Comparison of ENCODE assay signal across 12 mouse cellular contexts in the genomic region with DNA sequence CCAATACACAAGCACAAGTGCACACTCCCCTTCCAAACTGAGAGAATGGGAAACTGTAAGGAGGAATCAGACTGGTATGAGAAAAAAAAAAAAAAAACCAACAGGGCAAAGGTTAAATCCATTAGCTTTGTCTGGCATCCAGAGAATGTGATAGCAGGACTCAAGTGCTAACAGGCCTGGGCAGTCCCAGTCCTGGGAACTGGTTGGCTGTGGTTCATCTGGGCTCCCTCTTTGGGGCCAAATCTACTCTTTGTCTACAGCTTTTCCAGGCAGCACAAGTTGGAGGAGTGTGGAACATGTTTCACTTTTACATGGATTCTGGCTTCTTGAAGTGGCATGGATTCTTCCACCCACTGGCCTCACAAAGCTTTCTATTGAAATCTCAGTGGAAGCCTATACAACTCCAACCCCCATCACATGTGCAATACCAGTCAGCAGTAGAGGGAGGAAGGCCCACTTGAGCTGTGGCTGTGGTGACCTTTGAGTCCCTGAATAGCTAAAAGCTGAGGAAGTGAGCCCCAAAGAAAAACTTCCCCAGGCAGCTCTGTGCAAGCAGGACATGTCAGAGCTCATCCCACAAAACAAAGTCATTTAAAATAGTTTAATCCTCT. TPM values are rescaled to one million over a fixed set of nuclear protein-coding genes. Genes with fewer than 3 reads are reported as not detected.
DNase-seq lines count a peak whose midpoint lies in the region; ATAC-seq and TF ChIP-seq lines count a peak whose summit lies in the region.
"Had no signal": no experiment of that assay in that cellular context is flagged by ENCODE, and none has a peak within 500 bp of the region (broad histone marks: within the 10 kb centered on the region; RNA-seq: fewer than 3 reads in every experiment).

No protein-coding gene starts in this region.

- H3K9me3 ChIP-seq in heart, postnatal 0 days (replicated peaks; ENCODE audit: control insufficient read depth, low read length), result no peaks in the 10 kb centered on the region
- no peaks in the 10 kb centered on the region for H3K9me3 ChIP-seq in hindbrain, embryonic 13.5 days

- no peaks in the 10 kb centered on the region for H3K27me3 ChIP-seq in heart, adult 2 months (ENCODE audit: control insufficient read depth, insufficient read depth, low read length)
- H3K27me3 ChIP-seq in heart, postnatal 0 days (ENCODE audit: control insufficient read depth, insufficient read depth, low read length), result no peaks in the 10 kb centered on the region
- H3K27me3 ChIP-seq in hindbrain, embryonic 13.5 days, result no peaks in the 10 kb centered on the region
- H3K27me3 ChIP-seq: megakaryocyte, embryonic 14.5 days had no signal

- H3K79me2 ChIP-seq in heart, adult 2 months (replicated peaks; ENCODE audit: control insufficient read depth, insufficient read depth, low read length), result no peaks in the 10 kb centered on the region

- no peak for TF ChIP-seq EP300 in heart, adult 2 months (IDR thresholded peaks at IDR 0.05; ENCODE audit: insufficient read depth, low read depth, low read length)
- no peak; the same call in 1 of the 2 replicates for TF ChIP-seq EP300 in heart, postnatal 0 days (IDR thresholded peaks at IDR 0.05; ENCODE audit: low read depth)

- H3K4me3 ChIP-seq in heart, adult 2 months, result no peak overlapping the region
- no peak overlapping the region for H3K4me3 ChIP-seq in heart, postnatal 0 days (ENCODE audit: low read depth, low read length)
- H3K4me3 ChIP-seq in hindbrain, embryonic 13.5 days, result no peak overlapping the region
- H3K4me3 ChIP-seq: megakaryocyte, embryonic 14.5 days had no signal

- 0 out of 2 replicates have a peak, but pooled peaks cover 1% of the 10 kb centered on the region for H3K4me1 ChIP-seq in heart, adult 2 months (ENCODE audit: control insufficient read depth, insufficient read depth, low read length)
- H3K4me1 ChIP-seq in heart, postnatal 0 days (ENCODE audit: control insufficient read depth, insufficient read depth), result peaks cover 13% of the 10 kb centered on the region; the same call in 1 of the 2 replicates
- H3K4me1 ChIP-seq in hindbrain, embryonic 13.5 days (replicated peaks), result no peaks in the 10 kb centered on the region

- no peak for TF ChIP-seq POLR2A in heart, adult 2 months (IDR thresholded peaks at IDR 0.05; ENCODE audit: insufficient read depth, low read depth, low read length)

- intact Hi-C loops in heart, adult 2 months (cut with DNase I), result no loop called here
- intact Hi-C loops in heart, postnatal 25 days (cut with DNase I), result no loop called here

- no peak for DNase-seq in heart, adult 2 months
- no peak for DNase-seq in heart, postnatal 25 days (ENCODE audit: low spot score)
- DNase-seq in embryo, embryonic 11 days, result peak; percentile 50
- DNase-seq in heart, postnatal 0 days (ENCODE audit: low spot score), result peak; percentile 67
- DNase-seq in lung, postnatal 10 days, result peak; percentile 39
- no peak for DNase-seq in adrenal gland, postnatal 4 days (ENCODE audit: low spot score in 2 of 2)
- DNase-seq in right cerebral cortex, postnatal 36 days (ENCODE audit: low spot score in 2 of 2), result no peak
- DNase-seq: cerebellum, postnatal 25 days had no signal

- peaks cover 2% of the 10 kb centered on the region for H3K36me3 ChIP-seq in heart, adult 2 months (ENCODE audit: control insufficient read depth, insufficient read depth, low read length)
- no peaks in the 10 kb centered on the region for H3K36me3 ChIP-seq in heart, postnatal 0 days (replicated peaks; ENCODE audit: control insufficient read depth, insufficient read depth, low read length)
- H3K36me3 ChIP-seq in hindbrain, embryonic 13.5 days, result no peaks in the 10 kb centered on the region

- TF ChIP-seq CTCF in heart, adult 2 months (IDR thresholded peaks at IDR 0.05), result no peak
- no peak for TF ChIP-seq CTCF in heart, postnatal 0 days (IDR thresholded peaks at IDR 0.05; ENCODE audit: low read depth)

- no peak overlapping the region for H3K4me2 ChIP-seq in heart, postnatal 0 days (ENCODE audit: low read depth, low read length)
- H3K4me2 ChIP-seq in hindbrain, embryonic 13.5 days, result no peak overlapping the region

- peak; percentile 95 for ATAC-seq in heart, postnatal 0 days (ENCODE audit: insufficient read depth, low read depth)
- no peak for ATAC-seq in hindbrain, embryonic 13.5 days (ENCODE audit: low FRiP score)
- ATAC-seq: activated CD4-positive, CD25-positive, alpha-beta regulatory T cell, adult 4 months; hindbrain, postnatal 0 days had no signal

- H3K27ac ChIP-seq in heart, adult 2 months, result peak overlapping the region; percentile 70
- H3K27ac ChIP-seq in heart, postnatal 0 days (ENCODE audit: low read depth), result peak overlapping the region; percentile 91
- no peak overlapping the region for H3K27ac ChIP-seq in hindbrain, embryonic 13.5 days
- H3K27ac ChIP-seq: hindbrain, postnatal 0 days had no signal

- no peak overlapping the region for H3K9ac ChIP-seq in heart, adult 2 months (ENCODE audit: low read depth, low read length)
- H3K9ac ChIP-seq in heart, postnatal 0 days (replicated peaks; ENCODE audit: low read depth, low read length), result no peak overlapping the region
- H3K9ac ChIP-seq in hindbrain, embryonic 13.5 days, result no peak overlapping the region

RNA-seq across cellular contexts. Expression of a gene that starts 14.9 kb away (rescaled TPM):
- total RNA-seq in heart, adult 2 months (2021), result 1 to 10 TPM; 2.0 to 3.5 TPM
- polyA plus RNA-seq in heart, adult 2 months (2012; rRNA removed), result 0.18 TPM in 1 of 2 replicates, not detected in the other
- total RNA-seq in heart, postnatal 25 days (2021), result 1 to 10 TPM in 1 of 2 experiments, under 1 TPM in 1; 0.84 to 2.3 TPM
- not detected in 2 replicates for total RNA-seq in heart, postnatal 0 days (2014; rRNA removed; ENCODE audit: low replicate concordance)
- 0.16 and 0.25 TPM in 2 replicates for polyA plus RNA-seq in heart, postnatal 0 days (2015; fragmentation: Nextera tagmentation; extraction: Ambion mirVana)
- total RNA-seq in adrenal gland, postnatal 4 days (2021), result under 1 TPM in 1 of 2 experiments, not detected in 1; 0.31 TPM
- not detected in 2 replicates for polyA plus RNA-seq in hindbrain, embryonic 13.5 days (2015; fragmentation: Nextera tagmentation; extraction: Ambion mirVana)
- total RNA-seq: hindbrain, postnatal 0 days had no signal
- polyA plus RNA-seq: activated CD4-positive, CD25-positive, alpha-beta regulatory T cell, adult 4 months; hindbrain, postnatal 0 days had no signal

RNA-seq across cellular contexts. Expression of a gene that starts 52.1 kb away (rescaled TPM):
- total RNA-seq in heart, adult 2 months (2021), result 10 to 100 TPM; 26.3 to 33.1 TPM
- 21.6 and 30.3 TPM in 2 replicates for polyA plus RNA-seq in heart, adult 2 months (2012; rRNA removed)
- 10 to 100 TPM; 32.7 to 37.4 TPM for total RNA-seq in heart, postnatal 25 days (2021)
- total RNA-seq in heart, postnatal 0 days (2014; rRNA removed; ENCODE audit: low replicate concordance), result 46.1 and 66.6 TPM in 2 replicates
- polyA plus RNA-seq in heart, postnatal 0 days (2015; fragmentation: Nextera tagmentation; extraction: Ambion mirVana), result 23.4 and 30.8 TPM in 2 replicates
- 10 to 100 TPM; 60.3 to 62.4 TPM for total RNA-seq in adrenal gland, postnatal 4 days (2021)
- 1.4 and 2.0 TPM in 2 replicates for polyA plus RNA-seq in hindbrain, embryonic 13.5 days (2015; fragmentation: Nextera tagmentation; extraction: Ambion mirVana)

Comparison
In these comparisons a context has a peak if more than half of its experiments do, and no peak if none do; other contexts are left out.
1. DNase-seq: peak in embryo, embryonic 11 days (single experiment), heart, postnatal 0 days (single experiment) and lung, postnatal 10 days (single experiment); none in heart, adult 2 months (0 of 2), heart, postnatal 25 days (single experiment), adrenal gland, postnatal 4 days (0 of 2) and right cerebral cortex, postnatal 36 days (0 of 2).